Mouse (Mus musculus): Measurements from ENCODE around the gene Ywhag. TPM values are rescaled to one million over a fixed set of nuclear protein-coding genes. Genes with fewer than 3 reads are reported as not detected.
A peak's percentile ranks its signal among the peaks of the same experiment; 100 is the strongest.

Ywhag gene
- total RNA-seq (2018; cell fraction: chromatin; rRNA removed): 100 to 1,000 TPM in 20 of 26 experiments, 10 to 100 TPM in 6; 53.4 to 231 (median 136) TPM
- 100 to 1,000 TPM; 212 to 334 (median 277) TPM for total RNA-seq (2018; cell fraction: cytosol; rRNA removed)
- 100 to 1,000 TPM in 24 of 26 experiments, 10 to 100 TPM in 2; 92.5 to 392 (median 213) TPM for total RNA-seq (2018; cell fraction: nucleus; rRNA removed)
- 161 to 315 TPM (median 200 TPM) in 3 replicates for polyA plus RNA-seq (2018)

- peaks cover 27% of the 10 kb centered on the region for H3K36me3 ChIP-seq (ENCODE audit: inconsistent target)
- under 1% methylated on average over 39 of the region's 48 CpGs for WGBS (ENCODE audit: missing documents)
- peak within 1 kb of the TSS; percentile 96 for H3K4me3 ChIP-seq (ENCODE audit: inconsistent target)
- H3K79me2 ChIP-seq (ENCODE audit: inconsistent target): peaks cover 45% of the 10 kb centered on the region
- peak within 1 kb of the TSS; percentile 95 for H3K27ac ChIP-seq
These were observed at the start of gene Ywhag for GRCm38 (mm10) chr5:135934481-135935175. Ywhag (minus strand) TSS chr5:135934616.

- H3K36me3 ChIP-seq (ENCODE audit: inconsistent target): no peaks in the 10 kb centered on the region
- no peak overlapping the region for H3K27ac ChIP-seq
- no peak overlapping the region for H3K4me3 ChIP-seq (ENCODE audit: inconsistent target)
- H3K79me2 ChIP-seq (ENCODE audit: inconsistent target): no peaks in the 10 kb centered on the region
- WGBS (ENCODE audit: missing documents): 75% methylated on average over 6 of the region's 6 CpGs
These were observed 48.0 kb upstream of the Ywhag start for GRCm38 (mm10) chr5:135982398-135982797.

GRCm38 (mm10) chr5:135979904-135980303, 45.5 kb upstream of the Ywhag start, which contains the start of gene Zp3:
Zp3 (plus strand) TSS chr5:135980099.
- Histone ChIP-seq H3K79me2 (ENCODE audit: inconsistent target) (no peaks in the 10 kb centered on the region), H3K4me3 (ENCODE audit: inconsistent target) (no peak within 1 kb of the TSS), H3K36me3 (ENCODE audit: inconsistent target) (no peaks in the 10 kb centered on the region), H3K27ac (no peak within 1 kb of the TSS)
- WGBS (ENCODE audit: missing documents): 68% methylated on average over 6 of the region's 8 CpGs

- Histone ChIP-seq H3K36me3 (ENCODE audit: inconsistent target) (no peaks in the 10 kb centered on the region), H3K27ac (no peak overlapping the region), H3K79me2 (ENCODE audit: inconsistent target) (no peaks in the 10 kb centered on the region), H3K4me3 (ENCODE audit: inconsistent target) (no peak overlapping the region)
- 92% methylated on average over 5 of the region's 5 CpGs for WGBS (ENCODE audit: missing documents)
These were observed 45.0 kb upstream of the Ywhag start for GRCm38 (mm10) chr5:135979381-135979780.

- H3K79me2 ChIP-seq (ENCODE audit: inconsistent target): no peaks in the 10 kb centered on the region
- no peaks in the 10 kb centered on the region for H3K36me3 ChIP-seq (ENCODE audit: inconsistent target)
- H3K4me3 ChIP-seq (ENCODE audit: inconsistent target): no peak overlapping the region
- WGBS (ENCODE audit: missing documents): 94% methylated on average over 8 of the region's 8 CpGs
- H3K27ac ChIP-seq: no peak overlapping the region
These were observed 41.7 kb upstream of the Ywhag start for GRCm38 (mm10) chr5:135975893-135976668.

- 49% methylated on average over 9 of the region's 9 CpGs for WGBS (ENCODE audit: missing documents)
- Histone ChIP-seq H3K79me2 (ENCODE audit: inconsistent target) (no peaks in the 10 kb centered on the region), H3K4me3 (ENCODE audit: inconsistent target) (no peak within 1 kb of the TSS), H3K36me3 (ENCODE audit: inconsistent target) (no peaks in the 10 kb centered on the region), H3K27ac (no peak within 1 kb of the TSS)
These were observed 39.9 kb upstream of the Ywhag start, which contains the start of gene Ssc4d for GRCm38 (mm10) chr5:135974365-135974764. Ssc4d (minus strand) TSS chr5:135974531.

GRCm38 (mm10) chr5:135971876-135972275, 37.5 kb upstream of the Ywhag start:
- 83% methylated on average over 7 of the region's 7 CpGs for WGBS (ENCODE audit: missing documents)
- no peaks in the 10 kb centered on the region for H3K79me2 ChIP-seq (ENCODE audit: inconsistent target)
- H3K4me3 ChIP-seq (ENCODE audit: inconsistent target): no peak overlapping the region
- H3K27ac ChIP-seq: no peak overlapping the region
- H3K36me3 ChIP-seq (ENCODE audit: inconsistent target): no peaks in the 10 kb centered on the region

- H3K4me3 ChIP-seq (ENCODE audit: inconsistent target): no peak overlapping the region
- WGBS (ENCODE audit: missing documents): 96% methylated on average over 6 of the region's 6 CpGs
- H3K79me2 ChIP-seq (ENCODE audit: inconsistent target): no peaks in the 10 kb centered on the region
These were observed 35.8 kb upstream of the Ywhag start for GRCm38 (mm10) chr5:135970247-135970646.

GRCm38 (mm10) chr5:135968781-135969180, 34.4 kb upstream of the Ywhag start:
- Histone ChIP-seq H3K79me2 (ENCODE audit: inconsistent target) (no peaks in the 10 kb centered on the region), H3K4me3 (ENCODE audit: inconsistent target) (no peak overlapping the region), H3K36me3 (ENCODE audit: inconsistent target) (no peaks in the 10 kb centered on the region), H3K27ac (no peak overlapping the region)
- 94% methylated on average over 1 of the region's 1 CpGs for WGBS (ENCODE audit: missing documents)

More at GRCm38 (mm10) chr5:135970247-135970646, 35.8 kb upstream of the Ywhag start:
- H3K36me3 ChIP-seq (ENCODE audit: inconsistent target): no peaks in the 10 kb centered on the region
- no peak overlapping the region for H3K27ac ChIP-seq

- Histone ChIP-seq H3K27ac (no peak overlapping the region), H3K4me3 (ENCODE audit: inconsistent target) (no peak overlapping the region), H3K36me3 (ENCODE audit: inconsistent target) (no peaks in the 10 kb centered on the region), H3K79me2 (ENCODE audit: inconsistent target) (no peaks in the 10 kb centered on the region)
- 72% methylated on average over 6 of the region's 9 CpGs for WGBS (ENCODE audit: missing documents)
These were observed 32.5 kb upstream of the Ywhag start for GRCm38 (mm10) chr5:135966866-135967265.

GRCm38 (mm10) chr5:135965501-135965930, 31.1 kb upstream of the Ywhag start:
- H3K79me2 ChIP-seq (ENCODE audit: inconsistent target): peaks cover 13% of the 10 kb centered on the region
- H3K27ac ChIP-seq: no peak overlapping the region
- H3K4me3 ChIP-seq (ENCODE audit: inconsistent target): no peak overlapping the region

GRCm38 (mm10) chr5:135963280-135963627, 28.8 kb upstream of the Ywhag start:
- peak overlapping the region; percentile 12; the same call in 1 of the 2 replicates for H3K4me3 ChIP-seq (ENCODE audit: inconsistent target)

More at GRCm38 (mm10) chr5:135965501-135965930, 31.1 kb upstream of the Ywhag start:
- 45% methylated on average over 24 of the region's 24 CpGs for WGBS (ENCODE audit: missing documents)
- H3K36me3 ChIP-seq (ENCODE audit: inconsistent target): no peaks in the 10 kb centered on the region

GRCm38 (mm10) chr5:135962492-135963279, 28.3 kb upstream of the Ywhag start:
- peak overlapping the region; percentile 99 for H3K27ac ChIP-seq
- H3K36me3 ChIP-seq (ENCODE audit: inconsistent target): no peaks in the 10 kb centered on the region
- peak overlapping the region; percentile 20; the same call in 1 of the 2 replicates for H3K4me3 ChIP-seq (ENCODE audit: inconsistent target)
- H3K79me2 ChIP-seq (ENCODE audit: inconsistent target): peaks cover 16% of the 10 kb centered on the region
- WGBS (ENCODE audit: missing documents): under 1% methylated on average over 61 of the region's 64 CpGs

More at GRCm38 (mm10) chr5:135963280-135963627, 28.8 kb upstream of the Ywhag start:
- WGBS (ENCODE audit: missing documents): 15% methylated on average over 6 of the region's 6 CpGs
- peaks cover 16% of the 10 kb centered on the region for H3K79me2 ChIP-seq (ENCODE audit: inconsistent target)
- H3K27ac ChIP-seq: peak overlapping the region; percentile 32; the same call in 1 of the 2 replicates
- H3K36me3 ChIP-seq (ENCODE audit: inconsistent target): no peaks in the 10 kb centered on the region

GRCm38 (mm10) chr5:135962125-135962491, 27.7 kb upstream of the Ywhag start:
- peak overlapping the region; percentile 61 for H3K4me3 ChIP-seq (ENCODE audit: inconsistent target)
- no peaks in the 10 kb centered on the region for H3K36me3 ChIP-seq (ENCODE audit: inconsistent target)
- H3K27ac ChIP-seq: peak overlapping the region; percentile 99
- H3K79me2 ChIP-seq (ENCODE audit: inconsistent target): peaks cover 16% of the 10 kb centered on the region
- 0% methylated on average over 10 of the region's 11 CpGs for WGBS (ENCODE audit: missing documents)

All from macrophage (primary cell).